Mouse (Mus musculus): ENCODE results near the gene Coq9. TPM values are rescaled to one million over a fixed set of nuclear protein-coding genes. Genes with fewer than 3 reads are reported as not detected.

Coq9 gene
- total RNA-seq, 2 experiments from 2014 or later = 76.6 to 90.5 TPM

Other genes with a start within 250 kb of the Coq9 start
- gene Rspry1, start 236.4 kb upstream of the Coq9 start, total RNA-seq (2021) = 10 to 100 TPM; 27.4 to 29.2 TPM
- 10 to 100 TPM; 37.5 to 42.1 TPM for gene Fam192a, start 236.3 kb upstream of the Coq9 start, total RNA-seq (2021)
- 100 to 1,000 TPM; 135 to 140 TPM for gene Arl2bp, start 171.7 kb upstream of the Coq9 start, total RNA-seq (2021)
- 10 to 100 TPM; 26.7 to 31.3 TPM for gene Pllp, start 142.0 kb upstream of the Coq9 start, total RNA-seq (2021)
- not detected for gene Ccl22, start 92.7 kb upstream of the Coq9 start, total RNA-seq (2021)
- 100 to 1,000 TPM; 569 to 570 TPM for gene Cx3cl1, start 66.3 kb upstream of the Coq9 start, total RNA-seq (2021)
- gene Ccl17, start 27.9 kb upstream of the Coq9 start, total RNA-seq (2021) = 1 to 10 TPM; 8.3 to 9.2 TPM
- 10 to 100 TPM; 72.3 to 75.6 TPM for gene Ciapin1, start within 50 bp of the Coq9 start, total RNA-seq (2021)
- 10 to 100 TPM; 74.5 to 75.7 TPM for gene Polr2c, start 19.1 kb downstream of the Coq9 start, total RNA-seq (2021)
- 10 to 100 TPM; 18.6 to 20.9 TPM for gene Dok4, start 38.0 kb downstream of the Coq9 start, total RNA-seq (2021)
- gene Ccdc102a, start 79.8 kb downstream of the Coq9 start, total RNA-seq (2021) = 1 to 10 TPM; 1.5 to 1.9 TPM
- gene Adgrg5, start 85.4 kb downstream of the Coq9 start, total RNA-seq (2021) = not detected
- 10 to 100 TPM; 81.2 to 81.3 TPM for gene Adgrg1, start 136.4 kb downstream of the Coq9 start, total RNA-seq (2021)
- gene Adgrg3, start 179.4 kb downstream of the Coq9 start, total RNA-seq (2021) = under 1 TPM; 0.30 to 0.87 TPM
- gene Drc7, start 216.8 kb downstream of the Coq9 start, total RNA-seq (2021) = under 1 TPM; 0.45 to 0.81 TPM
- gene Katnb1, start 242.9 kb downstream of the Coq9 start, total RNA-seq (2021) = 10 to 100 TPM; 42.1 to 50.6 TPM